Mouse (Mus musculus) cerebellum, postnatal 14 days (tissue): ENCODE data around the gene Ocel1.
A peak's percentile ranks its signal among the peaks of the same experiment; 100 is the strongest.
"Not testable (repeated sequence)": the region's sequence is repeated elsewhere in the genome, so short reads cannot be mapped to it uniquely, and the experiment has no call there.

Source experiments
- DNase-seq, 2 experiments: peaks; one replicate each; pipeline ENCODE4 v3.0.0; 2021; ENCODE audit warnings: mixed read lengths in 2 of 2

Gene Ocel1

DNA sequence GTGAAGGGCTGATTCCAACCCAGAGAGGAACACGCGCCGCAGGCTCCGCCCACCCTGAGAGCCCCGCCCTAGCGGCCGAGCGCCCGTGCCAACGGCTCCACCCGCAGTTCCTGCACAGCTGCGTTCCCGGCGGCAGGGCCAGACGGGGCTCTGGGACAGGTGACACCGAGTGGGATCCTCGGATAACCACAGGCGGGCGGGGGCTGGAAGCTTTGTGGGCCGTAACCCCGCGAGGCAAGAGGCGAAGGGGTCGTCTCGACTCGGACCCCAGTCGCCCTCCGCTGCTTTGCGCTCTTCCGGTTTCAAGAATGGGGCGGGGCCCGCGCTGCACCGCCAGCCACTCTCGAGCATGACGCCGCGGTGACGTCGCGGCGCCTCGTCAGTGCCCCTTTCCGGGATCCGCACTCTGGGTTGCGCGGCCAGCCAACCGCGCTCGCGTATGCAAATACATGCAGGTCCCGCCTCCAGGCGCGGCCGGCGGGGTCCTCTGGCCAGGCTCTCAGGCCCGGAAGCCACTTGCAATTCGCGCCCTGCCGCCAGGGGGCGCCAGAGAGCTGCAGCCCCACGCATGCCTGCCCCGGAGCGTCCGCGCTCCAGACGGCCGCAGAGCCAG, at the start of gene Ocel1:
Gene Ocel1 (plus strand): TSS at position 63 of the 613 bp plus-strand sequence.
- peak; percentile 95 to 97 for DNase-seq

DNA sequence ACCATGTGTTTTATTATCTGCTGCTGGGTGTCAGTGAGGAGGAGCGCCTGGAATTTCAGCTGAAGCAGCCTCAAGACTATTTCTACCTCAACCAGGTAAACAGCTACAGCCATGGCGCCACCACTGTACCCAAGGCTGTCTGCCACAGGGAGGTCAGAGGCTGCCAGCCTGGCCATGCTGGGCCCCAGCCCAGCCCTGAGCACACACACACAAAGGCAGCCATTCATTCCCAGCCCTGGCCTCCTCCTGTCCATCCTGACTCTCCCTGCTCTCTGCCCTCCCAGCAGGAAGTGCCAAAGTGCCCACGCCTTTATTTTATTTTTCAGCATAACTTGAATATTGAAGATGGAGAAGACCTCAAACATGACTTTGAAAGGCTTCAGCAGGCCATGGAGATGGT, 48.2 kb upstream of the Ocel1 start:
- no peak for DNase-seq

DNA sequence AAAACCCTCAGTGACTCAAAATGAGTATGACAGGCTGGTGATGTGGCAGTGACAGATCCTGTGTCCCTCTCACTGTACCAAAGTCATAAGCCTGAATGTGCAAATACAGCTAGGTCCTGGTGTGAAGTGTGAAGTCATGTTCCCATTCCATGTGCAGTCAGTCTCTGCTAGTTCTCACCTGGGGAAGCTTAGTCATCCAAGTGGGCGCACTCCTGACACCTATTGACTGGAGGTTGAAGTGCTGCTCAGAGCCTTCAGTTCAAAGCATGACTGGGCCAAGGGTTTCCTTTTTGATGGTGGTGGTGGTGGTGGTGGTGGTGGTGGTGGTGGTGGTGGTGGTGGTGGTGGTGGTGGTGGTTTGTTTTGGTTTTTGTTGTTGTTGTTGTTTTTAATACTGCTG, 46.2 kb upstream of the Ocel1 start:
- DNase-seq, result peak; percentile 27 to 32

DNA sequence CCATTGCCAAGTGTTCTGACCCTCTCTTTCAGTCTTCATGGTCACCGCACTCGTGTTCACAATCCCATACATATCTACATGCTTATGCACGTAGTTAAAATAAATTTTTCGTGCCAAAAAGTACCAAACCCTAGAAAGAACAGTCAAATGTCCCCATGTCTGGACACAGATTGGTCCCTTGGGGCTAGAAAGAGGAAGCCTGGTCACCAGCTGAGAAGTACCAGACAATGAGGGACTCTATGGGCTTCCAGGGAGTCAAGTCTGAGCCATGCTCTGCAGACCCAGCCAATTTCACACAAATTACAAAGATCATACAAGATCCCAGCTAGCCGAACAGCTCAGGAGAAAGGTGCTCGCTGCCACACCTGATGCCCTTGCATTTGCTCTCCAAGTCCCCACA, 33.3 kb upstream of the Ocel1 start:
- DNase-seq, result not testable (repeated sequence)

DNA sequence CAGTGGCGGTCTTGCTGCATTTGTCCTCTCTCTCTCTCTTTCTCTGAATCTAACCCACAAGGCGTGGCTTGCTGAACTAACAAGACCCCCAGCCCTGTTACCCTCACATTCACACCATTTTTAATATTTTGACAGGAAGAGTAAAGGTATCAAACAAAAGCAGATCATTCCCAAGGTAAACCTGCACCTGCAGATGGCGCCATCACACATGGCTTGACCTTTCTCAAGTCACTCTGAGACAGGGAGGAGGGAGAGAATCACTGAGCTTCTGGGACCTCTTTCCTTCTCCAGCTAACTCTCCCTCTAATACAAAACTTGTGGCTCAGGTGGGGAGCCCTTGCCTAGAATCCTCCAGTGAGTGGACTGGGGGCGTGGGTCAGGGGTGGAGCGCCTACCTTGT, 30.5 kb upstream of the Ocel1 start:
- DNase-seq, result peak; percentile 36 to 74

DNA sequence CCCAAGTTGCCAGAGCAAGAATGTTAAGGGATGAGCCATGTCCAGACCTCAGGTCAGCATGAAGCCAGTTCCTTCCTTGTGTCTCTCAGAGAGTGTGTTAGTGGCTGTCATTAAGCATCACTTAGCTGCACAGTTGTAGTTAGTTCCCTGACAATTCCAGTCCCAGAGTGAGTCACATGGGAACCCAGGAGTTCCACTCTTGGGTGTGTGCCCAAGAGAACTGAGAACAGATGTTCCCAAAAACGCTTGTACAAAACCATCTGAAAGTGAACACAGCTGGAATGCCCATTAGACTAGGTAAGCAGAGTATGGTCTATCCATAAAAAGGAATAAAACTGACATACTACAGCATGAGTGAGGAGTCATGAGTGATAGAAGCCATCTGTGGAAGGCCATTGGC, 24.5 kb upstream of the Ocel1 start:
- DNase-seq, result no peak

DNA sequence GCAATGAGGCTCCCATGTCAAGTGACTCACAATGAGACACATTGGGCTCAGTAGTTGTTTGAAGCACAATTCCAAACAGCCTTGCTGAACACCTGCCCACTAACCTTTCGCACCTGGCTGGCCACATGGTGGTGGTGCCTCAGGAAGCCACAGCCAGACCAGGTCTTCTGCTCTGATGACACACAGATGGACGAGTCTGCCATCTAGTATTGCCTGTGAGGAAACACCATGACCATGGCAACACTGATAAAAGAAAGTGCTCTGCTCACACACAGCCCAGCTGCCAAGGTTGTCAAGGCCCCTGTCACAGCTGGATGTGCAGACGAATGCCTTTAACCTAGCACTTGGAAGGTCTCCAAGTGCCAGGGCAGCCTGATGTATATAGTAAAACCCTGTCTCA, 20.0 kb upstream of the Ocel1 start:
- no peak for DNase-seq

DNA sequence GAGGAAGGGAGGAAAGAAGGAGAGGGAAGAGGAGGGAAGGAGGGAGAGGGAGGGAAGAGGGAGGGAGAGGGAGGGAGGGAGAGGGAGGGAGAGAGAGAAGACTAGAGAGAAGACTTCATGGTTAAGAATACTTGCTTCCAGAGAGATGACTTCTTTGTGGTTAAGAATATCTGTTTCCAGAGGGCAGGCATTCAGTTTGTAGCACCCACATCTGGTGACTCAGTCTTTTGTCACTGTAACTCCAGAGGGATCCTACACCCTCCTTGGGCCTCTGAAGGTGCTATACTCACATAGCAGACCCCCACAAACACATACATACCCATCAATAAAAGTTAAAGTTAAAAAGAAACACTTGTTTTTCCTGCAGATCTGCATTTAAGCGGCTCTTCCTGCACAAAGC, 19.6 kb upstream of the Ocel1 start:
- no peak for DNase-seq

DNA sequence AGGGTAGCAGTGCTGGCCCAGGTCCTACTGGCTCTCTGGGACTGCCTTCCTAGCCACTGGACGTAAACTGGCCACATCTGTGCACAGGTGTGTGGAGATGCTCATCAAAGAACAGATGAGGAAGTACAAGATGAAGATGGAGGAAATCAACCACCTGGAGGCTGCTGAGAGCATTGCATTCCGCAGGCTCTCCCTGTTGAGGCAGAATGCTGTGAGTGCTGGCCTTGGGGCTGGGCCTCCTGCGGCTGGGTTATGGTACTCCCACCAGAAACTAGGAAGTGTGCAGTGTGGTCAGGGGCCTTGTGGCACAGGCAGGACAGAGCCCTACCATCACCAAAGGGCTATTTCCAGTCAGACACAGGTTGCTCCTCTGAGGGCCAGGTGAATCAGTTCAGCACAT, 13.1 kb upstream of the Ocel1 start:
- DNase-seq, result no peak

DNA sequence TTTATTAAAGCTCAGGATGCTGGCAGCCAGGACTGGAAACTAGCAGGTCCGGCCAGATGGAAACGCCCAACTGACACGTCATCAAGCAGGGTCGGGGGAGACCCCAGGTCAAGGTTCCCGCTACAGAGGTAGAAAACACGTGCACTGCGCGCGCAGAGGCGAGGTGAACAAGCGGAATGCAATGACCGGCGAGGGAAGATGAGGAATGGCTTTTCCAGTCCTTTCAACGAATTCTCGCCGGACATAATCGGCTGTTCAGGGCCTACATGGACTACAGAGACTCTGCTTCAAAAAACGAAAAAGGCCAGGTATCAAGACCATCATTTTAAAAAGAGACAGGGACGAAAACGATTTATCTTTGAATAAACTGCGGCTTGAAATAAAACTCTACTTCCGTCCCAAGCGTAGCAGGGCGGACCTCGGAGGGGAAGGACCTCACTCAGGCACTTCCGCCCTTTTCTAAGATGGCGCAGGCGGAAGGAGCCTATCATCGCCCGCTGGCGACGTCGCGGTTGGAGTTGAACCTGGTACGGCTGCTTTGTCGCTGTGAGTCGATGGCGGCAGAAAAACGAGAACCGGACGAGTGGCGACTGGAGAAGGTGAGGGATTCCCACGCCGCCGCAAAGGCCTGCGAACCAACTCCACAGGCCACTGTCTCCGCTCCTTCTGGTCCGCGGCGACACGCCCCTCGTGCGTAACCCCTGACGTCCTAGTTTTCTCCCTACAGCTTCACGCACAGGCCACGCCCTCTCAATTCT, 4.1 kb upstream of the Ocel1 start, which contains the start of gene Use1:
Gene Use1 (plus strand): TSS at position 78 of the 758 bp plus-strand sequence.
- peak; percentile 88 to 92 for DNase-seq

DNA sequence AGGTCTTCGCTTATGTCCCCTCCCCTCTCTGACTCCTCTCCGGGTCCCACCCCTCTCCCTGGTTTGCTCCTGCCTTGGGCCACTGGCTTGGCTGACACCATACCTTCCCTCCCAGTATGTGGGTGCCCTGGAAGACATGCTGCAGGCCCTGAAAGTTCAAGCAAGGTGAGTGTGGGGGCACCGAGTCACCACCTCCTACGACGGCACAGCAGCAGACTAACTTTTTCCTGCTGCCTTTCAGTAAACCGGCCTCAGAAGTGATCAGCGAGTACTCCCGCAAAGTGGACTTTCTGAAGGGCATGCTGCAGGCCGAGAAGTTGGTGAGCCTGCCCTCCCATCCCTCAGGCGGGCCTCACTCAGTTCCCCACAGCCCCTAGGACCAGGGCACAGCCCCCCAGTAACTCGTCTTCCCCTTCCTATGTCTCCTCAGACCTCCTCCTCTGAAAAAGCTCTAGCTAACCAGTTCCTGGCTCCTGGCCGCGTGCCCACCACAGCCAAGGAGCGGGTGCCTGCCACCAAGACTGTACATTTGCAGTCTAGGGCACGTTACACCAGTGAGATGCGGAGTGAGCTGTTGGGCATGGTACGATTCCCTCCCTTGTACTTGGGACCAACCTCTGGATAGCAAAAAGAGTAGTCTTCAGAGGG, 3.4 kb upstream of the Ocel1 start:
- peak; percentile 54 to 57 for DNase-seq

DNA sequence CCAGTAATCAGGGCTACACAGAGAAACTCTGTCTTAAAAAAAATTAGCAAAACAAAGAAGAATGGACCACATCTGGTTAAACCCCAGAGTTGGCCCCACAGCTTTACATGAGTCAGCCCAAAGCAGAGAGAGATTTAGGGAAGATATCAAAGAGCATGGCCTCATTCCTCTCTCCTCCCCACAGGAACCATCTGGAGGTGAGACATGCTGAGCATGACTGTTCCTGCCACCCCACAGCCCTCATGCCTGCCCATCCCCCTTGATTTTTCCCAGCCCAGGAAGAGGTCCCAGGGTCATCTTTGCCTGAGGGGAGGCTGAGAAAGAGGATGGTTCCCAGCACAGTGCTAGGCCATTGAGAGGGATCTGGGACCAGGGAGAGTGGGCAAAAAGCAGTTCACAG, 2.7 kb upstream of the Ocel1 start:
- DNase-seq, result no peak

DNA sequence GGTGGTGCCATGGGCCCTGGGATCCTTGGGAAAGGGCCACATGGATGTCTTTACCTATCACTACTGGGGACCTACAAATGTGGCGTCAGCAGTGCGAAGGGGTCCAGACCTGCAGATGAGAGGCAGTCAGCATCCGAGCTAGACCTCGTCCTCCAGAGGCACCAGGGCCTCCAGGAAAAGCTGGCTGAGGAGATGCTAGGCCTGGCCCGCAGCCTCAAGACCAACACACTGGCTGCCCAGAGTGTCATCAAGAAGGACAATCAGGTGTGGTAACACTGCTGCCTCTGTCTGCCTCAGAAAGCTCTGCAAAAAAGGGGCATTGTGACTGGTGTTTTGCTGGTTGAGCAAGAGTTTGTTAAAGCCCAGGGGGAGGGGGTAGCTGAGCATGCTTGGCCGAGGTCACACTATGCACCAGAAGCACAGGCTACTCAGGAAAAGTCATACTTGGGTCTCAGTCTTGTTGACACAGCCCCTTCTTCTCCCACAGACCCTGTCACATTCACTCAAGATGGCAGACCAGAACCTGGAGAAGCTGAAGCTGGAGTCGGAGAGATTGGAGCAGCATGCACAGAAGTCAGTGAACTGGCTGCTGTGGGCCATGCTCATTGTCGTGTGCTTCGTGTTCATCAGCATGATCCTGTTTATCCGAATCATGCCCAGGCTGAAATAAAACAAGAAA, 1.9 kb upstream of the Ocel1 start:
- DNase-seq, result no peak

DNA sequence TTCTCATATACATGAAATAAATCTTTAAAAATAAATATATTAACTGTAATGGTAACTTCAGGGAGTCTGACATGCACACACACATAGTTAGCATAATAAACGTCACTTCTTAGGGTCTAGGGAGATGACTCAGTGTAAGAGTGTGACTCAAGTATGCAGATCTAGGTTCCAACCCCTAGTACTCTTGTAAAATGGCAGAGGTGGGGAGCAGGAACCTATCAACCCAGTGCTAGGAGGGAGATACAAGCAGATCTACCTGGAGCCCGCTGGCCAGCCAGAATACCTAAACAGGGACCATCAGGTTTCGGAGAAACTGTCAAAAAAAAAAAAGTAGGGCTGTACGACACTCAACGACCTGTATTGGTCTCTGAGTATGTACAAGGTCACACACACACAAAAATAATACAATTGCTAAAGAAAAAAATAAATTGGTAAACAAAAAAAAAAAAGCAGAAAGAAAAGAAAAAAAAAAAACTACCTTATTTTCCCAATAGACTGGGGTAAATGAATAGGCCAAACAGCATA, 325 bp upstream of the Ocel1 start:
- no peak for DNase-seq

DNA sequence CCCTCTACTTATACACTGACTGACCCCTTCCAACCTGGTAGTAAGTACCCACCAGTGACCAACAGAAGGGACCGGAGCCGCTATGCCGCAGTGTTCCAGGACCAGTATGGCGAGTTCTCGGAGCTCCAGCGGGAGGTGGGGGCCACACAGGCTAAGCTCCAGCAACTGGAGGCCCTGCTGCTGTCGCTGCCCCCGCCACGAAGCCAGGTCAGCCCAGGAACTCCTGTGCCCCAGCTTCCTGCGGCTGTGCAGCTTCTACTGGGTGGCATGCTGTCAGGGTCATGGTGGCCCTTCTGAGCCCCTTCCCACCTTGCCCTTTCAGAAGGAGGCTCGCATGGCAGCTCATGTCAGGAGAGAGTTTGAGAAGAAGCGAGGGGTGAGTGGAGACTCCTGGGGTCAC, 1.3 kb downstream of the Ocel1 start:
- no peak for DNase-seq

DNA sequence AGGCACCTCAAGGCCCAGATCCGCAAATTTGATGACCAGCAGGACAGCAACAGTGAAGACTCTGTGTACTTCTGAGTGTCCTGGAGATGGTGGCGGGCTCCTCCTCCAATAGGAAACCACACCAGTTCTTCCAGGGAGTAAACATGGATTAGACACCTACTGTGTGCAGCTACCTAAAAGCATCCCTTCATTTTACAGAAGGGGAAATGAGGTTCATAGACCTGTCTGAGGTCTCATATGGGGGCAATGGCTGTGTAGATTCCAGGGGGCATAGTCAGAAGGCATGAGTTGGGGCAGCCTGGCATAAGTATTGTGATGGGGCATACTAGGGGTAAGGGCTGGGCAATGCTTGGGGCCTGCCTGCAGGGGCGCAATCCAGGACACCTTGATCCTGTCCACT, 1.9 kb downstream of the Ocel1 start:
- DNase-seq, result no peak

DNA sequence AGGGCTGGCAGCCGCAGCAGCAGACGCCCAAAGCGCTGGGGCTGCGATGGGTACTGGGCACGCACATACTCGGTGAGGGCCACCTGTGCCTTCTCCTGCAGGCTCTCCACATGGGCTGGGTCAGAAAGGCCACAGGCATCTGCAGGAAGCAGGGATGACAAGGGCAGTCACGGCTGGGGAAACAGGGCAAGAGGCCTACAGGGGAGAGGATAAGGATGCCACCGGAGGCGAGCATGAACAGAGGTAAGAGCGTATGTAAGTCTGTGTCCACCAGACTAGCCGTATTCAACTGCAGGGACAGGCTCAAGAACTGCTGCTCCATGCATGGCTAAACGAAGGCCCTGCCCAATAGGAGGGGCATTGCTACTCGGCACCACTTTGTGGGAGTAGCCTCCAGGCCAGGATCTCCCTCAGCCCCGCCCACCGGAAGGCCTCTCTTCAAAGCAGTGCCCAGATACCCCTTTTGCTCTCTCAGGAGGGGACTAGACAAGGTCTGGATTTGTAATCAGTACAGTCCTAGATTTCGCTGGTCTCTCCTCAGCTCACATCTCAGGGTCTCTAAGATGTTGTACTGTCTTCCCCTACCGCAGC, 3.6 kb downstream of the Ocel1 start:
- peak in 1 of 2 experiments; percentile 48 for DNase-seq

DNA sequence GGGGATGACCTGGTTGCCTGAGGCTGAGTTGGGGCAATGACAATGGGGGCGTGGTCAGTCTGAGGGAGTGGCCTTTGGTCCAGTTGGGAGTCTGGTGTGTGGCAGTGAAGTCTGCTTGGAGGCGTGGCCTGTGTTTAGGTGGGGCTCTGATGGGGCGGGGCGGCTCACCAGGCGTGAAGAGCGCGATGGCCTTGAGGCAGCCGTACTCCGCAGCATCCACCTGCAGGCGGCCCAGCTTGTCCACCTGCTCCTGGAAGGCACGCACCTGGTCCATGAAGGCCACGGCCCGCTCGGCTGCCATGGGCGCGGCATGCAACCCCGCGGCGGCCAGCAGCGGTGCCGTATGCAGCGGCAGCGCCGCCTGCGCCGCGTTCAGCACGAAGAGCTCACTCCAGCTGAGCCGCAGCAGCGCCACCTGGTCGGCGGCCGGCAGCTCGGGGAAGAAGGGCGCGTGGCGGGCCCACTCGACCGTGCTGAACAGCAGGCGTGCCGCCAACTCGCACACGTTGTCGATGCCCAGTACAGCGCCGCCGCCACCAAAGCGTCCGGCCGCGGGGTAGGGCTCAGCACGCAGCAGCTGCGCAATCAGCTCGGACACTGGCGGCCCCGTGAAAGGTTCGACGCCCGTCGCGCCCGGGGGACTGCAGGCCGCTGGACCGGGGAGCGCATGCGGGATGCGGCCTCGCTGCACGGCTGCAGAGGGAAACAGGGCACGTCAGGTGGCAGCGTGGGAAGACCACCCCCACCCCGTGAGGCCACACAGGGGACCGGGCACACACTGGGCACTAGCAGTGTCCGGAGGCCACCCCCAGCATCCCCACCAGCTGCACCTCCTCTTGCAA, 4.7 kb downstream of the Ocel1 start:
- peak; percentile 83 to 85 for DNase-seq

DNA sequence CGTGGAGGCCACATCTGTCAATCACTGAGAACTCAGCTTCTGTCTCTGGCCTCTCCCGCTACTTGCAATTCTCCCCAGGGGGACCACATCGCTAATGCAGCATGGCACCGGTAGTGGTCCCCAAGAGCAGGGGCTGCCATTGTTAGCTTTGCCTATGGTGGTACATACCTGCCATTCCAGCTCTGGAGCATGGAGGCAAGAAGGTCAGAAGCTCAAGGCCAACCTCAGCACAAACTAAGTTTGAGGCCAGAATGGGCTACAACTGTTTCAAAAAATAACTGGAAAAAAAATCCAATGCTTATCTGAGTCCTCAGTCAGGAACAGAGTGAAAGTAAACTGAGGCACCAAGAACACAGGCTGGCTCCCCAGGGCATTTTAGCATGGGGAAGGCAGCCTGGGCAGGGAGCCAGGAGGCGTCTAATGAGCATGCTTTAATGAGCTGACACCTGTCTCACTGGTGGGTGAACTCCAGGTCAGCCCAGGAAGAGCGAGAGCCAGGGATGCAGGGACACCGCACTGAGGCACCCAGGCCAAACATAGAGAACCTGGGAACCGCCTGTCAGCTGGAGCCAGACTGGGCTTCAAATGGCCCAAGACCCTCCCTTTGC, 5.4 kb downstream of the Ocel1 start:
- peak in 1 of 2 experiments; percentile 62 for DNase-seq

DNA sequence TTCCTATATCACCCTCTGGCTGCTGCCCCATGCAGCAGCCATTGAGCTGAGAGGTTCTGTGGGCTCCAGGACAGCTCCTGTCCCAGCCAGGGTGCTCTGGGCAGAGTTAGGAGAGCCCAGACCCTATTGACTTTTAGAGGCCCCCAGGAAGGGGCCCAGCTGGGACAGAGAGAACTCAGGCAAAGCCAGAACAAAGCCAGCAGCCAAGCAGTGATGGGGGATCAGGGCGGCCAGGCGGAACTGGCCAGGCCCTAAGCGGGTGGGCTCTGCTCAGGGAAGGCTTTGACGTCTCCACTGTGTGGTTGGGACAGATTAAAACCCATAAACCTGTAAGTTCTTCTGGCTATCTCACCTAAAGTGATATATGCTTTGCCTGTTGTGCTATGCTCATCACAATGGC, 7.9 kb downstream of the Ocel1 start:
- DNase-seq, result no peak

DNA sequence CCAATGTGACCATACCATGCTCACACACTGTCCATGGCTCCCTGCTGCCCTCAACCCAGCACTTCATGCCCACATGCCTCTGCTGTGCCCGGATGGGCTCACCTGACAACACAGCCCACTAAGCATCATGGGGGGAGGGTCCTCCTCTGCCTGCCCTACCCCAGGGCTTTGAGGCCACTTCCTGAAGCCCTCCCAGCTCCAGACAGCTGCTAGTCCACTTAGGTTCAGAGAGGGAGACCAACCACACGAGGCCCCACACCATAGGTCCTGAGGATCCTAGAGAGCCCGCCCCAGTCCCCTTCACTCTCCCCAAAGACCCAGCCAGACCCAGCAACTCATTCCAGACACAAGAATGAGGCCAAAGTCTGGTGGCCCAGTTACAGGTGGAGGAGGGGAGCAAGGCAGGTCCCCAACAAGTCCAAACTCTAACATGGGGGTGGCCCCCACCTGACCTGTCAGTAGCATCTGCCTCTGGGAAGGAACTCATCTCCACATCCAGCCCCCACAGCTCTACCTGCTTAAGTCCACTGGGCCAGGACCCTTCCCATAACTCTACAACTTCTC, 8.5 kb downstream of the Ocel1 start:
- no peak for DNase-seq
